Mouse (Mus musculus): Measurements from ENCODE around the gene Lce3a. TPM values are rescaled to one million over a fixed set of nuclear protein-coding genes. Genes with fewer than 3 reads are reported as not detected.

Lce3a gene
- polyA plus RNA-seq (2016; fragmentation: Nextera tagmentation; extraction: Ambion mirVana) = not detected in 2 replicates

DNA sequence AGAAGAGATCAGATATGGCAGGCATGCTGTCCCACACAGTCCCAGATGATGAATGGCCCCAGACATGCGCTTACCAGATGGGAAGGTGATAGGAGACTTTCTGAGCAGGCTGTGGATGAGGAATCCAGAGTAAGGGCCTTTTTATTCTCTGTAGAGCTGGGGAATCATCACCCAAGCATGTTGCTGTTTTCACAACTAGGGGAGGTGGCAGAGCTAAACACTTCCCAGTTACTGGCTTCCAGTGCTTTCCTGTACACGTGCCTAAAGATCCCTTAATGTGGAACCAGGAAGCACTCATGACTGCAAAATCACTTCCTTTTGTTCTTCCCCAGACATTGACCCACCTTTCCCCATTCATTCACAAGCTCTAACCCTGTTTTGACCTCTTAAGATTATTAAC is at the start of gene Lce3a:
Gene Lce3a, minus strand, starts transcription at position 101 of the 400 bp plus-strand sequence.
- Histone ChIP-seq H3K4me3 (replicated peaks) (no peak within 1 kb of the TSS), H3K4me2 (no peak within 1 kb of the TSS), H3K9me3 (no peaks in the 10 kb centered on the region), H3K4me1 (replicated peaks) (no peaks in the 10 kb centered on the region), H3K27ac (no peak within 1 kb of the TSS), H3K9ac (replicated peaks) (no peak within 1 kb of the TSS), H3K36me3 (no peaks in the 10 kb centered on the region), H3K27me3 (no peaks in the 10 kb centered on the region)
- no peak for ATAC-seq (ENCODE audit: insufficient number of reproducible peaks, insufficient read depth, low FRiP score, low TSS enrichment, low read depth)
- WGBS = 69% methylated on average over 2 of the region's 2 CpGs

DNA sequence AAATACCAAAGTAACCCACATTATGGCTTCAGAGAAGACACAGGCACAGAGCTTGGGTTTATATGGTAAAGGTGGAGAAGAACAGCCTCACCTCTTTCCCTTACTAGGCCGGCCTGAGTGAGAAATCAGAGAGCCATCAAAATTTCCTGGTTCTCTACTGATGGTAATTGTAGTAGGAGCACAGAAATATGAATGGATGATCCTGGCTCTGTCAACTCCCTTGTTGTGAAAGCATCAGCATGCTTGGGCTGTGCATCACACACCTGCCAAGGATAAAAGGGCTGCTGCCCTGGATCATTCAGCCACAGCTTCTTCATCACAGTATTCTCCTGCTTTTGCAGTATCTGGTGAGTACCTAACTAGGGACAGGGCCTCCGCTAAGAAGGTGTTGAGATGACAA is 40.7 kb upstream of the Lce3a start, which contains the start of gene Lce3e:
Gene Lce3e, plus strand, starts transcription at position 301 of the 400 bp plus-strand sequence.
- H3K4me1 ChIP-seq (replicated peaks) = no peaks in the 10 kb centered on the region
- H3K27ac ChIP-seq = no peak within 1 kb of the TSS
- 89% methylated on average over 2 of the region's 2 CpGs for WGBS
- H3K27me3 ChIP-seq = no peaks in the 10 kb centered on the region
- no peak within 1 kb of the TSS for H3K9ac ChIP-seq (replicated peaks)
- no peak within 1 kb of the TSS for H3K4me2 ChIP-seq
- H3K9me3 ChIP-seq = no peaks in the 10 kb centered on the region
- no peak within 1 kb of the TSS for H3K4me3 ChIP-seq (replicated peaks)
- no peaks in the 10 kb centered on the region for H3K36me3 ChIP-seq
- no peak for ATAC-seq (ENCODE audit: insufficient number of reproducible peaks, insufficient read depth, low FRiP score, low TSS enrichment, low read depth)

DNA sequence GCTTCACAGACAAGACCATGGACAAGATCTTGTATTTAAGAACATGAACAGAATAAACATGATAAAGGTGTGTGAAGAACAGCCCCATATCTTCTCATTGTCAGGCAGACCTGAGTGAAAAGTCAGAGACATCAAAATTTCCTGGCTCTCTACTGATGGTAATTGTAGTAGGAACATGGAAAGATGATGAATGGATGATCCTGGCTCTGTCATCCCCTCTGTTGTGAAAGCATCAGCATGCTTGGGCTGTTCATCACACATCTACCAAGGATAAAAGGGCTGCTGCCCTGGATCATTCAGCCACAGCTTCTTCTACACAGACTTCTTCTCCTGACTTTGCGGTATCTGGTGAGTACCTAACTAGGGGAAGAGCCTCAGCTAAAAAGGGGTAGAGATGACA is 31.1 kb upstream of the Lce3a start, which contains the start of gene Lce3d:
Gene Lce3d, plus strand, starts transcription at position 301 of the 400 bp plus-strand sequence.
- Histone ChIP-seq H3K4me1 (replicated peaks) (no peaks in the 10 kb centered on the region), H3K4me2 (no peak within 1 kb of the TSS), H3K4me3 (replicated peaks) (no peak within 1 kb of the TSS), H3K36me3 (no peaks in the 10 kb centered on the region), H3K27me3 (no peaks in the 10 kb centered on the region), H3K9me3 (no peaks in the 10 kb centered on the region), H3K27ac (no peak within 1 kb of the TSS), H3K9ac (replicated peaks) (no peak within 1 kb of the TSS)
- WGBS = 94% methylated on average over 1 of the region's 1 CpGs
- no peak for ATAC-seq (ENCODE audit: insufficient number of reproducible peaks, insufficient read depth, low FRiP score, low TSS enrichment, low read depth)

DNA sequence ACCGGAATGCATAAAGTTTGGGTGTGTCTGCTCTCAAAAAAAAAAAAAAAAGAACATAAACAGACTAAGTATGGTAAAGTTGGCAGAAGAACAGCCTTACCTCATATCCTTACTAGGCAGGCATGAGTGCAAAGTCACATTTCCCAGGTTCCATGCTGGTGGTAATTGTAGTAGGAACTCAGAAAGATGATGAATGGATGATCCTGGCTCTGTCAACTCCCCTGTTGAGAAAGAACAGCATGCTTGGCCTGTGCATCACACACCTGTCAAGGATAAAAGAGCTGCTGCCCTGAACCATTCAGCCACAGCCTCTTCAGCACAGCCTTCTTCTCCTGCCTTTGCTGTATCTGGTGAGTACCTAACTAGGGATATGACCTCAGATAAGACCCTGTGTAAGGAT is 18.2 kb upstream of the Lce3a start, which contains the start of gene Lce3c:
Gene Lce3c, plus strand, starts transcription at position 301 of the 400 bp plus-strand sequence.
- Histone ChIP-seq H3K27me3 (no peaks in the 10 kb centered on the region), H3K9ac (replicated peaks) (no peak within 1 kb of the TSS), H3K4me1 (replicated peaks) (no peaks in the 10 kb centered on the region), H3K9me3 (no peaks in the 10 kb centered on the region), H3K27ac (no peak within 1 kb of the TSS), H3K36me3 (no peaks in the 10 kb centered on the region), H3K4me2 (no peak within 1 kb of the TSS), H3K4me3 (replicated peaks) (no peak within 1 kb of the TSS)
- no peak for ATAC-seq (ENCODE audit: insufficient number of reproducible peaks, insufficient read depth, low FRiP score, low TSS enrichment, low read depth)
- 84% methylated on average over 1 of the region's 1 CpGs for WGBS

DNA sequence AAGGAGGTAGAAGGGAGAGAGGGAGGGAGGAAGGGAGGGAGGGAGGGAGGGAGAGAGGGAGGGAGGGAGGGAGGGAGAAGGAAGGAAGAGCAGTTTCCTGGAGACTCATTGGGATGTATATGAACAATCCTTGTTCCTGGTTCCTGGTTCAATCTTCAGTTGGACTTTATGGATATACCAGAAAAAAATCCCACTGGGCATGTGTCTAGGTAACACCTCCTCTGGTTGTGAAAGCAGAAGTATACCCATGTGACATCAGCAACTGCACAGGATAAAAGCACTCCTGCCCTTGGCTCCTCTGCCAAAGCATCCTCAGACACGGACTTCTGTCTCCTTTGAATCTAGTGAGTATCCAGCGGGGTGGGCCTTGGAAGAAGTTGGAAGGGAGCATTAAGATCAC is 6.6 kb upstream of the Lce3a start, which contains the start of gene Lce3b:
Gene Lce3b, plus strand, starts transcription at position 301 of the 400 bp plus-strand sequence.
- Histone ChIP-seq H3K4me1 (replicated peaks) (no peaks in the 10 kb centered on the region), H3K9ac (replicated peaks) (no peak within 1 kb of the TSS), H3K27ac (no peak within 1 kb of the TSS), H3K4me2 (no peak within 1 kb of the TSS), H3K27me3 (no peaks in the 10 kb centered on the region), H3K4me3 (replicated peaks) (no peak within 1 kb of the TSS), H3K36me3 (no peaks in the 10 kb centered on the region), H3K9me3 (no peaks in the 10 kb centered on the region)
- ATAC-seq (ENCODE audit: insufficient number of reproducible peaks, insufficient read depth, low FRiP score, low TSS enrichment, low read depth) = no peak
- 71% methylated on average over 2 of the region's 2 CpGs for WGBS

DNA sequence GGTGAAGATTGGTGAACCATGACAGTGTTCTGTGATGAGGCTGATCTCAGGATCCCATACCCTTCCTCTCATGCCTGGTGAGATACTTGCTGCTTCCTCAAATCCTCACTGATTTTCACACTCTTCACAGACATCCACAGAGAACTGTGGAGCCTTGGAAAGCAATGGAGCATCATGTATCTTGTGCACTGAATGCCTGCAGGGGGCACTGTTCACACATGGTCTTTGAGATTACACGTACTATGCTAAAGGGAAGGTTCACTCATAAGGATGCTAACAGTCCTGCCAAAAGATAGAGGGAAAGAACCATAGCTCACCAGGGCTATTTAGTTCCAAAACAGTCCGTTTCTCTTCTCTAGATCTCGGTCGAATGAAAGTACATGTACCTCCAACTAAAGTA is 5.7 kb downstream of the Lce3a start:
- no peak overlapping the region for H3K4me3 ChIP-seq (replicated peaks)
- H3K4me1 ChIP-seq (replicated peaks) = no peaks in the 10 kb centered on the region
- no peaks in the 10 kb centered on the region for H3K36me3 ChIP-seq
- no peak overlapping the region for H3K4me2 ChIP-seq
- no peaks in the 10 kb centered on the region for H3K9me3 ChIP-seq
- H3K27me3 ChIP-seq = no peaks in the 10 kb centered on the region
- 55% methylated on average over 4 of the region's 4 CpGs for WGBS
- no peak overlapping the region for H3K27ac ChIP-seq
- no peak for ATAC-seq (ENCODE audit: insufficient number of reproducible peaks, insufficient read depth, low FRiP score, low TSS enrichment, low read depth)
- H3K9ac ChIP-seq (replicated peaks) = no peak overlapping the region

DNA sequence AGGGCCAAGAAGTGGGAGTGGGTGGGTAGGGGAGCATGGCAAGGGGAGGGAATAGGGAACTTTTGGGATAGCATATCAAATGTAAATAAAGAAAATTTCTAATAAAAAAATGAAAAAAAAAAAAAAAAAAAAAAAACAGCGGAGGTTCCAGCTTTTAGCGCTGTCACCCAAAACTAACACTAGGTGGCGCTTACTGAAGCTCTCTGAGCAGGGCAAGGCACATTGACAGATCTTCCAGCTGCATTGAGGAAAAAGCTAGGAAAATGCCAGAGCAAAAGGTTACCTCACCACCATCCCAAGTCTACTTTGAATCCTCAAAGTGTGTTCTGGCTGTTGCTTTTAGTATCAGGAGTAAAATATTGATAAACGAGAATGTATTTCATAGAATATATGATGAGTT is 18.5 kb downstream of the Lce3a start:
- no peak overlapping the region for H3K27ac ChIP-seq
- H3K27me3 ChIP-seq = no peaks in the 10 kb centered on the region
- H3K9me3 ChIP-seq = no peaks in the 10 kb centered on the region
- ATAC-seq (ENCODE audit: insufficient number of reproducible peaks, insufficient read depth, low FRiP score, low TSS enrichment, low read depth) = no peak
- no peak overlapping the region for H3K4me3 ChIP-seq (replicated peaks)
- H3K4me2 ChIP-seq = no peak overlapping the region
- no peak overlapping the region for H3K9ac ChIP-seq (replicated peaks)
- WGBS = 22% methylated on average over 4 of the region's 4 CpGs
- H3K4me1 ChIP-seq (replicated peaks) = no peaks in the 10 kb centered on the region
- no peaks in the 10 kb centered on the region for H3K36me3 ChIP-seq

DNA sequence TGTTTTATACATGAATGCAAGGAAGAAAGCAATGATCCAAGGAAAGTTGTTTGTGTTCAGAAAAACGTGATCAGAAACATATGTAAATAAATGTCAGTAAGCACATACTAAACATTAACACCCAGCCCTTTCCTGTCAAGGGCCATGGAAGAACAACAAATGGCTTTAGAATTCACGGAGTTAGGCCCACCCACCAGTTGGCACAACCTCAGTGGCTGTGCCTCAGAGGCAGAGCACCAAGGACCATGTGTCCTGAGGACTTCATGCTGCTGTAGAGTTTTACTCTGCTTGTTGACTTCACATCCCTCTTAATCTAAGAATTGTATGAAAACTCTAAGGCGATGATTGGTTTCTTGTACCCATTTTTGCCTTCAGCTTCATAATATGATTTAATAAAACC is 20.8 kb downstream of the Lce3a start:
- no peak overlapping the region for H3K4me3 ChIP-seq (replicated peaks)
- no peak overlapping the region for H3K27ac ChIP-seq
- no peaks in the 10 kb centered on the region for H3K36me3 ChIP-seq
- H3K4me2 ChIP-seq = no peak overlapping the region
- 44% methylated on average over 3 of the region's 3 CpGs for WGBS
- ATAC-seq (ENCODE audit: insufficient number of reproducible peaks, insufficient read depth, low FRiP score, low TSS enrichment, low read depth) = no peak
- no peaks in the 10 kb centered on the region for H3K9me3 ChIP-seq
- H3K4me1 ChIP-seq (replicated peaks) = no peaks in the 10 kb centered on the region
- no peak overlapping the region for H3K9ac ChIP-seq (replicated peaks)
- H3K27me3 ChIP-seq = no peaks in the 10 kb centered on the region

DNA sequence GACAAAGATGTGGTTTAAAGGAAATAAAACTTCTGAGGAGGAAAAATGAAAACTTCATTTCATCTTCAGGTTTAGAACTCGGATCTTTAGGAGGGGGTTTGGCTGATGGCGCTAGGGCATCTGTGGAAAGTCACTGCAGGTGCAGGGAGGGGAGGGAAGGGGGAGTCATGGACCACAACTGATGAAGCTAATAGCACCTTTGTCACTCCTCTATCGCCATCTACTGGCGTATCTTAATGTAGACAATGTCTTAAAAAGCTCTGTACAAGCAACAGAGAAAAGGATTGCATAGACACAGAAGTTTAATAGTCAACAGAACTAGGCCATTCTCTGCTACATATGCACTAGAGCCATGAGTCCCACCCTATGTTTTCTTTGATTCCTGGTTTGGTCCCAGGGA is 22.4 kb downstream of the Lce3a start:
- Histone ChIP-seq H3K27me3 (no peaks in the 10 kb centered on the region), H3K9ac (replicated peaks) (no peak overlapping the region), H3K4me1 (replicated peaks) (no peaks in the 10 kb centered on the region), H3K36me3 (no peaks in the 10 kb centered on the region), H3K9me3 (no peaks in the 10 kb centered on the region), H3K4me2 (no peak overlapping the region), H3K27ac (no peak overlapping the region), H3K4me3 (replicated peaks) (no peak overlapping the region)
- 26% methylated on average over 4 of the region's 4 CpGs for WGBS
- ATAC-seq (ENCODE audit: insufficient number of reproducible peaks, insufficient read depth, low FRiP score, low TSS enrichment, low read depth) = no peak

DNA sequence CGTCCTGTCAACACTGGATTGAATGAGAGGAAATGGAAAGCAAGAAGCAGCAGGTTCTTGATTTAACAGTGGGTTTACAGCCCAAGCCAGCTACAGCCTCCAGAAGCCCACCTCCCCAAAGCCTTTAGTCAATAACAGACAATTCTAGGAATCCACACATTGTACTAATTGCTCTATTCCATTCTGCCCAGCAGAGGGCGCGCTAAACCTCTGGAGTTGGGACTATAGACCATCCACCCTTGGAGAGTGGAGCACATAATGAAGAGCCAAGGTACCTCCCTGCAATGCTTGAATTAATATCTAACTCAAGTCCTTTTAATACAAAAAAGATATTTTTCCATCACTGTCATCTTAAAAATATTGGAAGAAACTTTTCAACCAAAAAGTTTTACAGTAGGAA is 23.0 kb downstream of the Lce3a start:
- H3K27me3 ChIP-seq = no peaks in the 10 kb centered on the region
- H3K4me2 ChIP-seq = no peak overlapping the region
- WGBS = 24% methylated on average over 3 of the region's 3 CpGs
- ATAC-seq (ENCODE audit: insufficient number of reproducible peaks, insufficient read depth, low FRiP score, low TSS enrichment, low read depth) = no peak
- H3K4me1 ChIP-seq (replicated peaks) = no peaks in the 10 kb centered on the region
- H3K9ac ChIP-seq (replicated peaks) = no peak overlapping the region
- H3K9me3 ChIP-seq = no peaks in the 10 kb centered on the region
- no peak overlapping the region for H3K4me3 ChIP-seq (replicated peaks)
- no peaks in the 10 kb centered on the region for H3K36me3 ChIP-seq
- H3K27ac ChIP-seq = no peak overlapping the region

DNA sequence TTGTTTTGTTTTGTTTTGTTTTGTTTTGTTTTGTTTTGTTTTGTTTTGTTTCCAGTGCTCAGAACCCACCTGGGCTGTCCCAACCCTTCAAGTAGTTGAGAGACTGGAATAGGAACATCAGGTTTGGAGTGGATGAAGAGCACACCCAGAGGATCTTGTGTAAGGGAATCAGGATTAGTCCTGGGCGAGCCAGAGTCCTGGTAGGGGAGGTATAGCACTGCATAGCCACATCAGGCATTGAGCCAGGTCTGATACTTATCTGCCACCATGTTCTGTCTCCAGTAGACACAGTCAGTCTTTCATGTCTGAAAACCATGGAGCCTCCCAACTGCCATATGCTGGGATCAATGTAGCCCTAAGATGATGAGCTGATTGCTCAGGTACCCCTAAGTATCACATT is 31.5 kb downstream of the Lce3a start:
- no peak overlapping the region for H3K9ac ChIP-seq (replicated peaks)
- no peak overlapping the region for H3K4me2 ChIP-seq
- no peaks in the 10 kb centered on the region for H3K4me1 ChIP-seq (replicated peaks)
- H3K9me3 ChIP-seq = no peaks in the 10 kb centered on the region
- 76% methylated on average over 1 of the region's 1 CpGs for WGBS
- no peak for ATAC-seq (ENCODE audit: insufficient number of reproducible peaks, insufficient read depth, low FRiP score, low TSS enrichment, low read depth)
- H3K36me3 ChIP-seq = no peaks in the 10 kb centered on the region
- no peak overlapping the region for H3K4me3 ChIP-seq (replicated peaks)
- H3K27ac ChIP-seq = no peak overlapping the region
- no peaks in the 10 kb centered on the region for H3K27me3 ChIP-seq

DNA sequence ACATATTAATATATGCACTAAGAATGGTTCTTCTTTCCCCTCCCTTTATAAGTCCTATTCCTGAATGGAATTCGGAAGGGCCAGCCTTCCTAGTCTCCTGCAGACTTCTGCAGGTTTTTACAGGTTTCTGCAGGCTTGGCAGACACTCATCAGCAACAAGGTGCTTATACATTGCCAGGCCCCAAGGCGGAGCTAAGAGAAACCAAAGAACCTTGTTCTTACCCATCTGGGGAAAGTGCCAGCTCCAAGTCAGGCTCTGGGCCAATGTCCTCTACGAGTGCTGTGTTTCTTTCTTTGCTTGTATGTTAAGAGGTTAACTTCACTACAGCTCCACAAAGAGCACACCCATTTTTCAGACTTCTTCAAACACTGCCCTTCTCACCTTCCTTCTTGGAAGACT is 32.0 kb downstream of the Lce3a start:
- Histone ChIP-seq H3K4me3 (replicated peaks) (no peak overlapping the region), H3K36me3 (no peaks in the 10 kb centered on the region)
- 66% methylated on average over 3 of the region's 3 CpGs for WGBS

More for the DNA sequence above, 32.0 kb downstream of the Lce3a start:
- Histone ChIP-seq H3K27me3 (no peaks in the 10 kb centered on the region), H3K9ac (replicated peaks) (no peak overlapping the region), H3K27ac (no peak overlapping the region), H3K9me3 (no peaks in the 10 kb centered on the region), H3K4me2 (no peak overlapping the region), H3K4me1 (replicated peaks) (no peaks in the 10 kb centered on the region)
- no peak for ATAC-seq (ENCODE audit: insufficient number of reproducible peaks, insufficient read depth, low FRiP score, low TSS enrichment, low read depth)

Measured in limb, embryonic 12.5 days (tissue).